Mouse (Mus musculus): ENCODE data around the gene Atf7.

DNA sequence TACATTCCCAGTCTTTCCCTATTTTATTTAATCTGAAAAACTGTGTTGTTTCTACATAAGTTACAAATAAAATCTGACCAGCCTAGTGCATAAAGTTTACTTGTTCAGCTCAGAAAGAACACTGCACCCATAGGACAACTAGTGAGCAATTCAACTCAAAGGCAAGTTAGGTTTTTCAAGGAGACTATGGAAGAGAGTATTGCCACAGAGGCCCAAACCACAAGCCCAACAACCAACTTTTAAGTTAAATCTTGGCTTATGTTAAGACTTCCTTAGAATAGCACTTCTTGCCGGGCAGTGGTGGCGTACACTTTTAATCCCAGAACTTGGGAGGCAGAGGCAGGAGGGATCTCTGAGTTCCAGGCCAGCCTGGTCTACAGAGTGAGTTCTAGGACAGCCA lies 9.1 kb downstream of the Atf7 start:
- TF ChIP-seq POLR2A (IDR thresholded peaks at IDR 0.05; ENCODE audit: extremely low read depth, insufficient read depth, low read length) (no peak), CTCF (IDR thresholded peaks at IDR 0.05; ENCODE audit: low read depth, low read length) (no peak)

All from liver, adult 2 months (tissue).